Mouse (Mus musculus) hindbrain, embryonic 12.5 days (tissue): ENCODE measurements at regions not wholly inside any gene's neighbourhood (a gene's known extent, or its start where the extent isn't known, plus 50 kb on each side); places are given as distances from the start of the nearest gene placed in this dataset.

Source experiments
- ATAC-seq: fragments of 200-750 bp; cut with Nextera tagmentation; 2 replicates; pipeline ENCODE4 v1.8.0; 2017; ENCODE audit warnings: moderate TSS enrichment; ENCODE audit not compliant: low FRiP score
- H3K27ac ChIP-seq: fragments of 300-500 bp; sonication (generic); 2 replicates; pipeline ENCODE4 v1.5.1; 2016; ENCODE audit warnings: mild to moderate bottlenecking
- H3K27me3 ChIP-seq: fragments of 300-500 bp; sonication (generic); 2 replicates; pipeline ENCODE4 v1.6.1; 2016; ENCODE audit warnings: mild to moderate bottlenecking
- H3K36me3 ChIP-seq: fragments of 300-500 bp; sonication (generic); 2 replicates; pipeline ENCODE4 v1.6.1; 2016; ENCODE audit warnings: mild to moderate bottlenecking
- H3K4me1 ChIP-seq: fragments of 300-500 bp; sonication (generic); 2 replicates; pipeline ENCODE4 v1.6.1; 2016
- H3K4me2 ChIP-seq: fragments of 300-500 bp; sonication (generic); replicated peaks from 2 replicates; pipeline ENCODE4 v1.6.1; 2016; ENCODE audit warnings: mild to moderate bottlenecking
- H3K4me3 ChIP-seq: fragments of 300-500 bp; sonication (generic); 2 replicates; pipeline ENCODE4 v1.5.1; 2016; ENCODE audit warnings: mild to moderate bottlenecking
- H3K9ac ChIP-seq: fragments of 300-500 bp; sonication (generic); 2 replicates; pipeline ENCODE4 v1.6.1; 2016; ENCODE audit warnings: mild to moderate bottlenecking, moderate library complexity
- H3K9me3 ChIP-seq: fragments of 300-500 bp; sonication (generic); replicated peaks from 2 replicates; pipeline ENCODE4 v1.6.1; 2016; ENCODE audit warnings: mild to moderate bottlenecking
- WGBS: fragments of 180-500 bp; shearing (Covaris S2); methylation state at CpG from one replicate; pipeline ENCODE4 v1.1.7; 2016; 5-methylcytosine and 5-hydroxymethylcytosine counted together

- Histone ChIP-seq H3K4me1 (no peaks in the 10 kb centered on the region), H3K4me2 (no peak overlapping the region), H3K27me3 (no peaks in the 10 kb centered on the region), H3K36me3 (no peaks in the 10 kb centered on the region), H3K27ac (no peak overlapping the region), H3K4me3 (no peak overlapping the region), H3K9ac (no peak overlapping the region), H3K9me3 (0 out of 2 replicates have a peak, but pooled peaks cover 3% of the 10 kb centered on the region)
- no peak for ATAC-seq
- 87% methylated on average over 4 of the region's 4 CpGs for WGBS
Observed at GRCm38 (mm10) chr1:125084906-125085305, 350.6 kb downstream of the Actr3 start.

GRCm38 (mm10) chr1:125039572-125040326, 395.8 kb downstream of the Actr3 start:
- WGBS, result 72% methylated on average over 4 of the region's 4 CpGs
- Histone ChIP-seq H3K9ac (no peak overlapping the region), H3K36me3 (no peaks in the 10 kb centered on the region), H3K4me3 (no peak overlapping the region), H3K4me1 (no peaks in the 10 kb centered on the region), H3K4me2 (no peak overlapping the region), H3K27me3 (no peaks in the 10 kb centered on the region), H3K27ac (no peak overlapping the region), H3K9me3 (no peaks in the 10 kb centered on the region)
- ATAC-seq, result no peak

GRCm38 (mm10) chr1:125013301-125013700, 422.2 kb downstream of the Actr3 start:
- H3K4me3 ChIP-seq, result no peak overlapping the region
- H3K4me1 ChIP-seq, result no peaks in the 10 kb centered on the region
- WGBS, result 89% methylated on average over 4 of the region's 4 CpGs
- no peak overlapping the region for H3K4me2 ChIP-seq
- H3K9me3 ChIP-seq, result no peaks in the 10 kb centered on the region
- H3K9ac ChIP-seq, result no peak overlapping the region
- H3K27me3 ChIP-seq, result no peaks in the 10 kb centered on the region
- H3K27ac ChIP-seq, result no peak overlapping the region
- ATAC-seq, result no peak
- no peaks in the 10 kb centered on the region for H3K36me3 ChIP-seq

- H3K36me3 ChIP-seq, result no peaks in the 10 kb centered on the region
- H3K9me3 ChIP-seq, result no peaks in the 10 kb centered on the region
- no peak overlapping the region for H3K4me3 ChIP-seq
- WGBS, result 90% methylated on average over 2 of the region's 2 CpGs
- H3K4me1 ChIP-seq, result no peaks in the 10 kb centered on the region
- H3K27me3 ChIP-seq, result no peaks in the 10 kb centered on the region
- no peak overlapping the region for H3K9ac ChIP-seq
- no peak overlapping the region for H3K27ac ChIP-seq
- ATAC-seq, result no peak
- H3K4me2 ChIP-seq, result no peak overlapping the region
Observed at GRCm38 (mm10) chr1:125011893-125012292, 423.6 kb downstream of the Actr3 start.

DNA sequence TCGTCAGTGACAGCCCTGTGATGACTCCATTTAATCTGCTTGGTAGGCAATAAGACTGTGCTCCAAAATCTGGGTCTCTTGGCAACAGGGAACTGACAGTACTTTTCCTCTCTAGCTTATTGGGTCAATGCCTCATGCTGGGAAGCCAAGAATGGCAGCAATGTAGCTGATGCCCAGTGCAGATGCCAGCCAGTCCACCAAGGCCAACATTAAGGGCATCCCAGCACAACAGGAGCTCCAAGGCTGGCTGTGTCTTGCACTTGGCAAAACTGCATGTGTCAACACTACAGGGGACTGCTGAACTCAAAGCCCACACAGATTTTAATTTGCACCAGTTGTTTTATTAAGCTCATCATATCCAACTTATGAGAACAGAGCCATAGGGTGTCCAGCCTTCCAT, 437.9 kb downstream of the Actr3 start:
- Histone ChIP-seq H3K9me3 (no peaks in the 10 kb centered on the region), H3K36me3 (no peaks in the 10 kb centered on the region), H3K4me3 (no peak overlapping the region), H3K9ac (no peak overlapping the region), H3K4me2 (no peak overlapping the region), H3K27ac (no peak overlapping the region), H3K27me3 (no peaks in the 10 kb centered on the region), H3K4me1 (no peaks in the 10 kb centered on the region)
- no peak for ATAC-seq
- 53% methylated on average over 1 of the region's 1 CpGs for WGBS

DNA sequence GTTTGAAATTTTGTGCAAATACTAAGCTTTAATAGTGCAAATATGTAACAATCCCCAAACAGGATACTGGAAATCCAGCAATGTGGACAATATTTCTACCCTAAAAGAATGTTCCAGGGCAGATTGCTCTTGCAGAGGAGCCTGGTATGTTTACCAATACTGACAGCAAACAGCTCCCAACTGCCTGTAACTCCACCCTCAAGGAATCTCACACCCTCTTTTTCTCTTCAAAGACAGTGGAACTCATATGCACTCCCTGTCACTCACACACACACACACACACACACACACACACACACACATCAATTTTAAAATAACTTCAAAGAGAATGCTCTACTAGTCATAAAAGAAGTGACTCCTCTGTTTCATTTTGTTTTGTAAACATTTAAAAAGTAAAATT, 484.7 kb downstream of the Actr3 start:
- Histone ChIP-seq H3K36me3 (no peaks in the 10 kb centered on the region), H3K4me1 (no peaks in the 10 kb centered on the region), H3K27me3 (no peaks in the 10 kb centered on the region), H3K4me2 (no peak overlapping the region), H3K4me3 (no peak overlapping the region), H3K9me3 (no peaks in the 10 kb centered on the region), H3K27ac (no peak overlapping the region), H3K9ac (no peak overlapping the region)
- ATAC-seq, result no peak

DNA sequence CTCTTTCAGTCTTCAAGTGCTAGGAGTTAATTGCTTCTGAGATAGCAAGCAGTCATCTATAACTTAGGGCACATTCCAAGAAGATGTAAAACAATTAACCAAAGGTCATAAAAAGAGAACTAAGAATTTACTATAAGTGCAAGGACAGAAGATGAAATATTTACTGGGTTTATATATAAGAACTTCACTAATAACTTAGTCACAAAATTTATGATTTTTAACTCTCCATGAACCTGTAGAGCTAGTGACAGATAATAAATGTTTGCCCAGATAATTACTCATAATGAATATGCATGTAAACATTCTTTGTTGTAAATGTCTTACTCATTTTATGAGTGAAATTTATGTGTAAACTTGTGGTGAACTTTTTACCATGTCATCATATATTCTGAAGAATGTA, 531.2 kb downstream of the Actr3 start:
- Histone ChIP-seq H3K4me1 (no peaks in the 10 kb centered on the region), H3K27ac (no peak overlapping the region), H3K4me2 (no peak overlapping the region), H3K4me3 (no peak overlapping the region), H3K36me3 (no peaks in the 10 kb centered on the region), H3K9me3 (no peaks in the 10 kb centered on the region), H3K27me3 (no peaks in the 10 kb centered on the region), H3K9ac (no peak overlapping the region)
- no peak for ATAC-seq

DNA sequence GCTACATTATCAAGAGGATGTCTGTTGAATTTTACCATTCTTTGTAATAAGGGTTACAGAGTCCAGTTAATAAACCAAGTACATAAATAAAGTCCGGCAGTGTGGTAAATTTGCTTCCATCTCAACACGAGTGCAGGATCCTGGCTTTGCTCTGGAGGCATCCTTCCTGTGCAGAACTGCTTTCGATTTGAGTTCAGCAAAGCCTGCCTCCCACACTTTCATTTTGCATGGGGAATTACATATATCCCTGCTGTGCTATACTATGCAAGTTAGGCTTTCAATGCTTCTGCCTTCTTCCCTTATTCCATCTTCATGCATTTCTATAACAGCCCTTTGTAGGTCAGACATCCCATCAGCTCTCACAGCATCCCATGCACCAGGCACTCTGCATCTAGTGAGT, 564.4 kb downstream of the Actr3 start:
- H3K9me3 ChIP-seq, result no peaks in the 10 kb centered on the region
- no peak overlapping the region for H3K27ac ChIP-seq
- no peaks in the 10 kb centered on the region for H3K4me1 ChIP-seq
- no peak for ATAC-seq
- no peak overlapping the region for H3K4me2 ChIP-seq
- WGBS, result 89% methylated on average over 3 of the region's 3 CpGs
- no peaks in the 10 kb centered on the region for H3K36me3 ChIP-seq
- no peak overlapping the region for H3K9ac ChIP-seq
- H3K27me3 ChIP-seq, result no peaks in the 10 kb centered on the region
- H3K4me3 ChIP-seq, result no peak overlapping the region

DNA sequence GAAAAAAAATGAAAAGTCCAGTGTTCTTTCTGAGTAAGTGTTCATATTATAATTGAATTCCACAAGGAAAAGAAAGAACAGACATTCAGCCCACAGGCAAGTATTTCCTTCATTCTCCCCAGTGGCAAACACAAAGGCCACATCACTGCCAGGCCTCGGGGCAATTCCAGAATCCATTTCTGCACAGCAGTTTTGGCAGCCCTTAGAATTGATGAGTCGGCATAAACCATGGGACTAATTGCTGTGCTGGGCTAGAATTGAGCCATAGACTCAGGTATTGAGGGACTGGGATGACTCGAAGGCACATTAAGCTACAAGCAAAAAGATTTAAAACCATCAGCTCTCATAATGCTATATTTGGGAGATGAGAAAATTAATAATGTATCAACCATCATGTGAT, 569.3 kb downstream of the Actr3 start:
- WGBS, result 86% methylated on average over 3 of the region's 3 CpGs
- Histone ChIP-seq H3K36me3 (no peaks in the 10 kb centered on the region), H3K9me3 (no peaks in the 10 kb centered on the region)

DNA sequence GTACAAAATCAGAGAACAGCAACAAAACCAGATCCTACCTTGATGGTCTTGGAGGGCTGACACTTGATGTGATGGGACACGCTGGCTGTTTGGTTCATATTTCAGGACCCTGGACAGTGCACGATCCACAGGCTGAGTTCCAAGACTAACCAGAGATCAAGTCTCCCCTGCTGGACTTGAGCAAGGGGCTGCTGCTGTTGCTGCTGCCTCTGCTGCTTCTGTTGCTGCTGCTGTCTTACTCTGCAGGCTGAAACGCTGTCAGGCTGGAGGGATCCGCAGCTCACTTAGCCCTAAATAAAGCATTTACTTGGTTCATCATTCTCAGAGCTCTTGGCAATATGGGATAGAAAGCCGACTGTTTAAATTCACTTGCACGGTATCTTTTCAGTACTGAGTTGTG, 589.8 kb downstream of the Actr3 start:
- Histone ChIP-seq H3K4me1 (no peaks in the 10 kb centered on the region), H3K4me3 (no peak overlapping the region), H3K27ac (no peak overlapping the region), H3K36me3 (no peaks in the 10 kb centered on the region), H3K27me3 (no peaks in the 10 kb centered on the region), H3K9me3 (no peaks in the 10 kb centered on the region), H3K4me2 (no peak overlapping the region), H3K9ac (no peak overlapping the region)
- ATAC-seq, result no peak
- 61% methylated on average over 6 of the region's 6 CpGs for WGBS

More for the DNA sequence above, 569.3 kb downstream of the Actr3 start:
- no peak for ATAC-seq
- Histone ChIP-seq H3K27ac (no peak overlapping the region), H3K4me1 (no peaks in the 10 kb centered on the region), H3K4me2 (no peak overlapping the region), H3K27me3 (no peaks in the 10 kb centered on the region), H3K9ac (no peak overlapping the region), H3K4me3 (no peak overlapping the region)

- Histone ChIP-seq H3K27ac (no peak overlapping the region), H3K9ac (no peak overlapping the region), H3K4me1 (no peaks in the 10 kb centered on the region), H3K4me3 (no peak overlapping the region), H3K4me2 (no peak overlapping the region), H3K36me3 (no peaks in the 10 kb centered on the region), H3K27me3 (no peaks in the 10 kb centered on the region), H3K9me3 (no peaks in the 10 kb centered on the region)
- 91% methylated on average over 7 of the region's 7 CpGs for WGBS
- ATAC-seq, result no peak
Observed at GRCm38 (mm10) chr1:124825717-124826116, 609.8 kb downstream of the Actr3 start.

GRCm38 (mm10) chr1:124793026-124793425, 642.5 kb downstream of the Actr3 start:
- ATAC-seq, result no peak
- Histone ChIP-seq H3K4me1 (no peaks in the 10 kb centered on the region), H3K9me3 (no peaks in the 10 kb centered on the region), H3K4me3 (no peak overlapping the region), H3K36me3 (no peaks in the 10 kb centered on the region), H3K27me3 (no peaks in the 10 kb centered on the region), H3K4me2 (no peak overlapping the region), H3K27ac (no peak overlapping the region), H3K9ac (no peak overlapping the region)
- WGBS, result 56% methylated on average over 2 of the region's 2 CpGs

DNA sequence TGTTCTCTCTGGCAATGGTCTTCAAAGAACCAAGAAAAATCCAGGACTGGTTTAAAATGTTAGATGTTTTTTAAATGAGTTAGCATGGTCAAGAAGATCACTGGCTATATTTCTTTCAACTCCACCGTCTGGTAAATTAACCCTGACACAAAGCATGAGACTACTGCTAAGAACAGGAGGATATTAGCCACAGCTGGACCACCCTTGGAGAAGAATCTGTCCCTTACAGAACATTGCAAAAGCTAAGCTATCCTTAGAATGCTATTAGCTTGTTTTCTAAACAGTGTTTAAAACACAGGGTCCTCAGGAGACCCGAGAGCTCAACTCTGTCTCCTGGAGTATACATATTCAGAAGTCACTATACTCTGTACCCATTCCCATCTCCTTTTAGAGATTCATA, 644.9 kb downstream of the Actr3 start:
- Histone ChIP-seq H3K4me1 (no peaks in the 10 kb centered on the region), H3K9me3 (no peaks in the 10 kb centered on the region), H3K9ac (no peak overlapping the region), H3K4me2 (no peak overlapping the region), H3K4me3 (no peak overlapping the region), H3K27me3 (no peaks in the 10 kb centered on the region), H3K36me3 (no peaks in the 10 kb centered on the region), H3K27ac (no peak overlapping the region)
- ATAC-seq, result no peak
- WGBS, result 69% methylated on average over 2 of the region's 2 CpGs
